Mouse (Mus musculus): ENCODE results near the gene Mthfd1l.

Mthfd1l gene

DNA sequence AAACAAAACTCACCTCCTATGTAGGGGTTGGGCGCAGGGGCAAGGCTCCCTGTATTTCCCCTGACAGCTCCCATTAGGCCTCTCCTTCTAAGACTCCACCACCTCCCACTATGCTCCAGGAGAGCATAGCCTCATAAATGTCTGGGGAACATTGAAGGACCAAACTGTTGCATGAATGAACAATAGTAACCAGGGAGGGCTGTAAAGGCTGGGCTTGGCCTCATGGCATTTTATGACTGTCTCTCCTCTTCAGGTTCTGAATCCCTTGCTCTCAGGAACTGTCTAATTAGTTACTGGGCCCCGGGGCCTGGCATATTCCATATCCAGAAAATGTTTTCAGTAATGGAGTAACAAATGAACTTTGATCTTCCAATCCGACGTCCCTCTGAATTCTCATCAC is 112.0 kb downstream of the Mthfd1l start:
- DNase-seq (ENCODE audit: extremely low spot score): no peak

DNA sequence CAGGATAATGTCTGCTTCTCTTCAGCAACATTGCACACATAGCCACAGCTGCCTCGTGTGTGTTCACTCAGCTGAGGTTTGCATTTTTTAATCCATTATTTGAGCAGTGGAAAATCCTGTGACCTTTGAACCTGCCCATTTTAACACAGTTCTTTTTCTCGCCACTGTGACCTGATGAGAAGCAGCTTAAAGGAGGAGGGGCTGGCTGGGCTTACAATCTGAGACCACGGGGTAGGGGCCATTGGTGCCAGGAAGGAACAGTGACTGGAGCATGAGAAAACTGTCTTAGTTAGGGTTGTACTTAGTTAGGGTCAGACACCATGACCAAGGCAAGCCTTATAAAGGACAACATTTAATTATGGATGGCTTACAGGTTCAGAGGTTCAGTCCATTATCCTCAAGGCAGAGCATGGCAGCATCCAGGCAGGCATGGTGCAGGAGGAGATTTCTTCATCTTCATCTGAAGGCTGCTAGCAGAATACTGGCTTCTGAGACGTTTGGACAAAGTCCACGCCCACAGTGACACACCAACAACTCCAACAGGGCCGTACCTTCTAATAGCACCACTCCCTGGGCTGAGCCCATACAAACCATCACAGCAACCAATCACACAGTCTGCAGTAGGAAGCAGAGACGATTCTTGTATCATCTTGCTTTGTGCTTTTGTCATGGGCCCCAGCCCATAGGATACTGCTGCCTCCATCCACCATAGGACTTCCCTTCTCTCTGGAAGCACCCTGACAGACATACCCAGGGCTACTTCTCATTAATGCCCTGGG is 112.6 kb downstream of the Mthfd1l start:
- DNase-seq (ENCODE audit: extremely low spot score): no peak

DNA sequence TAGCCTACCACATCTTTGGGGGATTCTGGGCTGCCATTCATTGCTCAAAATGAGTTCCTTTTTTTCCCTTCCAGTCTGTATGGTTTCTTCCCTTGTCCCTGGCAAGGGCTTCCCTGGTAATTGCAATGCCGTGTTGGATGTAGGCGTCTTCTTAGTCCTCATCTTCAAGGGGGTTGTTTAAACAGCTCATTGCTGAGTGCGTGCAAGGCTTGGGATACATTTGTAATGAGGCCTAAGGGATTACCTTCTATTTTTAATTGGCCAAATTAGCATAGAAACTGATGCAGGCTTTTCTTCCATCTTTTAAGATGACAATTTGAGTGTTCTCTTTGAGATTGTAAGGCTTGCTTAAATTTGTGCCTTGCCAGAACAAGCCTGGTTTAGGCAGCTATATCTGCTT is 114.6 kb downstream of the Mthfd1l start:
- DNase-seq (ENCODE audit: extremely low spot score): no peak

DNA sequence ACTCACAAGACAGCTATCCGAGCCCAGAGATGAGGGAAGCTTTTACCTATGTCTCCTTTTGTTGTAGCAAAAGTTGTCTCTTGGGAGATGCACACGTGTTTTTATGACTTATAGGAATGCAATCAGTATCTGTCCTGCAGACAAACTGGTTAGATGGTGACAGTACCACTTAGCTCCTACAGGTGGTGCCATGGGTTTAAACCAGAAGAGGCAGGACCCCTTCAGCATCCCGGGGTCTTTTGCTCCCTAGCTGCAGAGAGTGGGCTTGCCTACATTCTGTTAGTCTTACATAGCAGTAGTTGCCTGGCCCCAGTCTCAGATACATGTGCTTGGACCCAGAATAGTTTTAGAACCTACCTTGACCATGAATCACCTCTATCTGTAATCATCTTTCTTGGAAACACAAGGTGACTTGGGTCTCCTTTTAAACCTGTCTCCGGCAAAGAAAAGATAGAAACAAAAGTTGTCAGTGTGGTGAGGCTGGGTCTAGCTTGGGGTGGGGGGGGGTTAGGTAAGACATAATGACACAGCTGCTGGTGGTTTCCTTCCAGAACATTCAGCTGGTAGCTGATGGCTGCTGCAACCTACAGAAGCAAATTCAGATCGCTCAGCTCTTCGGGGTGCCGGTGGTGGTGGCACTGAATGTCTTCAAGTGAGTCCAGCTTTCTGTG is 116.0 kb downstream of the Mthfd1l start:
- peak; percentile 46 for DNase-seq (ENCODE audit: extremely low spot score)

DNA sequence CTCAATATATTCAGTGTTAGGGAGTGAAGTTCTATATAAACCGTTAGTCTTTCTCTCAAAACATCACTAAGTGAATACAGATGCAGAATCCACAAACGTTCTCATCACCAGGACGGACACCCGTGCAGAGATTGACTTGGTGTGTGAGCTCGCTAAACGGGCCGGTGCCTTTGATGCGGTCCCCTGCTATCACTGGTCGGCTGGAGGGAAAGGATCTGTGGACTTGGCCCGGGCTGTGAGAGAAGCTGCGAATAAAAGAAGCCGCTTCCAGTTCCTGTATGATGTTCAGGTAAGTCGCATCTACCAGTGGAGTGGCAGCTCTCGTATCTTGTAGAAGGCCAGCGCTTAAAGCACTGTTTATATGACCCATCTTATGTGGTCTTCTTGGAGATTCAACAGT is 117.0 kb downstream of the Mthfd1l start:
- DNase-seq (ENCODE audit: extremely low spot score): no peak

DNA sequence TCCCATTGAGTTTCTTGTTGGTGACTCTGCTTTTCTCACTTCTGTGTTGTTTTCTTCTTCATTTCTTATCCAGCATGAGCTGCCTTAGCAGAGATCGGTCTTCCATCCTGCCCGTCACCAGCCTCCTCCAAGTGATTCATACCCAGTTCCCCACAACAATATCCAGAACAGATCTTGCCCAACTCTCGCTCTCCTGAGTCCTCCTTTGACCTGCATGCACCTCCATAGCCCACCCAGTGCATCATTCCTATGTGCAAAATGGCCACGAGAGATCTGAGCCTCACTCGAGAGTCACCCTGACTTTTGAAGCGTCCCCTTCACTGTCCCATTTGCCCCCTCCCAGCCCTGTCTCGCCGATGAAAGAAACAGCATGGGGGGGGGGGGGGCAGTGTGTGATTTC is 120.1 kb downstream of the Mthfd1l start:
- DNase-seq (ENCODE audit: extremely low spot score): no peak

DNA sequence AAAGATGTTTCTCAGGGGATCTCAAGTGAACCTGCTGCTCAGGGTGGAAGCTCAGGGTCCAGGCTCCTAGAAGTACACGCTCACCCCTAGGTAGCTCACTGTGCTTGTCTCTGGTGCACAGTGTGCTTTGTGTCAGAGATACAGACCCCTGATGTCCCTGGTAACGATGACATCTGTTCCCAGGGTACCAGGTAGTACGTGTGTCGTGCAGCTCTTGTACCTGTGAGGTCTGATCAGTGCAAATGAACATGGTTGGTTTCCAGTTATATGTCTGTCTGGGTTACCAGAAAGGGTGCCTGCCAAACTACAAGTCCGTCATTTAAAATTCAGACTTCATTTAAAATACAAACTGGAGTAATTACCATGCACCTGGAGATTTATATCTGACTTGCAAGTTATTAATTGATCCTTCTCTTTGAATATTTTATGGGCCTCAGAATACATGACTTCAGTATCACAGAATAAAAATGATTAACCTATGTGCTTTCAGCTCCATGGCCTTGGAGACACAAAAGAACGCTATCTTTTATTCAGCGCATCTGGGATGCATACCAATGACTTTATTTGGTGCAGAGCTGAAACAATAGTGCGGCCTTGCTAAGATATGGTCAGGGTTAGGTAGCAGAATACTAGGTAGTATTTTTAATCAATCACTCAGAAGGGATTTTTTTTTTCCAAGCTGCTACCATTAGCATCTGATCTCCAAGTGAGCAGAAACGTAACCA is 121.3 kb downstream of the Mthfd1l start:
- no peak for DNase-seq (ENCODE audit: extremely low spot score)

DNA sequence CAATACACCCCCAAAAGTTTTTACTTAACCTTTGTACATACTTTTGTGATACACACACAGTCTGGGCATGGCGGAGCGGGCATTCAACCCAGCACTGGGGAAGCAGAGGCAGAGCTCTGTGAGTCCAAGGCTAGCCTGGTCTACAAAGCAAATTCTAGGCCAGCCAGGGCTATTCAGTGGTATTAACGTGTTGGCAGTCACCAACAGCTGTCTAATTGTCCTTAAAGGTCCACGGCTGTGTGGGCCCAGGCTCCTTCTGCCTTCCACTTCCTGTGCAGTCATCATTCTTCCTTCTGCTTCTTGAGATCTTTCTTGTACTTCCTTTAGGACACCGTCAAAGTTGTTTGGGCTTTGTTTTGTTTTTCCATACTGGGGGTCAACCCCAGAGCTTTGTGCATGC is 123.2 kb downstream of the Mthfd1l start:
- DNase-seq (ENCODE audit: extremely low spot score): no peak

DNA sequence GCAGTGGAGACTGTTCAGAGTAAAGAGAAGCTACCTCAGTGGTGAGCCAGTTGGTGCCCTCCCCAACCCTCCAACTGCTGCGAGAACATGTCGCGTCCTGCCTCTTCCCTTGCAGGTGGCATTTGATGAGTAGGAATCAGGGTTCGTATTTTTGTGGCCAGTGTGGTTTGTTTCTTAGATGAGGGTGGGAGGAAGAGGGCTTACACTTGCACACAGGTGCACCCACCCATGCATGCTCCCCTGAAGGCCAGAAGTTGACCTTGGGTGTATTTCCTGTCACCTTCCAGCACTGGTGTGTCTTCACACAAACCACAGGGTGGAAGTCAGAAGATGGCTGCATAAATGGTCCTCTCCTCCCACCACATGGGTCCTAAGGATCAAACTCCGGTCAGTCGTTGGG is 127.1 kb downstream of the Mthfd1l start:
- DNase-seq (ENCODE audit: extremely low spot score): no peak

DNA sequence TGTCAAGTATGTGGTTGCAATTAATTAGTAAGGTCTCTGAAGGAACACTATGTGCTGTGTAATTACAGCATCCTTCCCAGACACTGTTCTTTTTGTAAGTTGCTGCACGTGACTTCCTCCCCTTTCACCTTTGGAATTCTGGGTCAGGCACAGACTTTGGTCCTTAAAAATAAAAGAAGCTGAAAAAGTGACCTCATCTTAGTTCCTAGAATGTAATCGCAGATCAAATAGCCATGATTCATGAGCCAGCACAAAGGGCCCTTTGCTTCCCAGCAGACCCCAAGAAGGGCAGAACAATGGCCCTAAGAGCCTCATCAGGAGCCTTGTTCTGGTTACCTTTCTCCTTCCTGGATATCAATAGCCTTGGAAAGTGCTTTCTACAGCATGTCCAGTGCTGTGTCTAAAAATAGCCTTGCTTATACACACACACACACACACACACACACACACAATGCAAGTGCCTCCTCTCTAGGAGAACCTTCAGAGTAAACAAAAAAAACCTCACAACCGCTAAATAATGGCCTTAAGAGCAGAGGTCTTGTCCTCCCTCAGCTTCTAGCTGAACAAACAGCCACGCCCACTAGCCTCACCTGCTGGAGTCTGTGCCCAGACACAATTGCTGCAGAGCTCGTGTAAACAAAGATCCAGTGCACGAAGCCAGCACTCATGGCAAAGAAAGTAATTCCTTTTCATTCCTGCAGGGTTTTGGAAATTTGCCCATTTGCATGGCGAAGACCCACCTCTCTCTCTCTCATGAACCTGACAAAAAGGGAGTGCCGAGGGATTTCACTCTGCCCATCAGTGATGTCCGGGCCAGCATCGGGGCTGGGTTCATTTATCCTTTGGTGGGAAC is 133.0 kb downstream of the Mthfd1l start:
- DNase-seq (ENCODE audit: extremely low spot score): peak; percentile 42

DNA sequence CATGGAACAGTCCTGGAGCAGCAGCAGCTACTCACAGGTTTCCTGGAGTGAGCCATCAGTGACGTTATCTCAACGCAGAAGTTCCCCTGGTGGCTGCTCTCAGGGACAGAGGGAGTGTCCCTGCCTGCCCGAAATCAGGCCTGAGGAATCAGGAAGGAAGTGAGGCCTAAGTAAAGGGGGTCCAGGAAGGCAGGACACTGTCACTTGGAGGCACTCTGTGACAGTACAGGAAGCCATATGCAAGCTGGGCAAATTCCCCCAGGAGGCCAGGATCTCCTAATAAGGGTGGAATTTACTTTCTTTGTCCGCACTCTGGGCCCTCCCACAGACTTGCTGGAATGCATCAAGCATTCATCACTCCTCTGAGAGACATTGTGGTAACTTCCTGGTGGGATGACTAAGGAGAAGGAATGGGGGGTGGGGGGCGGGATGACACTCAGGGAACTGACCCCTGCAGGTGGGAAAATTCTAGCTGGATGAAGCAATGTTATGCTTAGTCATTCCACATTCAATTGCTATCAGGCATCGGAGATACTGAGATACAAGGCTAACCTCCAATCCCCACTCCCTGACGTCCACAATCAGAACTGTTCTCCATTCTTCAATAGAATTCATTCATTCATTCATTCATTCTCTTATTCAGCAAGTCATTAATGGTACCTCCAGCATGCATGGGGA is 134.9 kb downstream of the Mthfd1l start:
- DNase-seq (ENCODE audit: extremely low spot score): peak; percentile 59

DNA sequence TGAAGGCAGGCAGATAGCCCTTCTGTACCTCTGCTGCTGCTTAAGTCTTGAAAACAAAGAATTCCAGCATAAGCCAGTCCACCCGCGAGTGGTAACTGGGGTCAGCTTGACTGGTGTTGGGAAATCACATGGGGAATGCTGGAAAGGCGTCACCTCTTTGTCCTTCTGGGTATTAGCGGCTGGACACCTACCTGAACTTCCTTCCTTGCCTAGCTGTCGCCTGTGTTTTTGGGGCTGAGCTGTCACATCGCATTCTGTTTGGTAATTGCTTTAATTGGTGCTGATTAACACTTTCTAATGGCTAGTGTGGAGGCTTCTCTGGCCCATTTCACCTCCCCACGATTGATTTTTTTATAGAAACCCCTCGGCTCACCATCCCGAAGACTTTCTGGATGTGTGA is 135.5 kb downstream of the Mthfd1l start:
- no peak for DNase-seq (ENCODE audit: extremely low spot score)

DNA sequence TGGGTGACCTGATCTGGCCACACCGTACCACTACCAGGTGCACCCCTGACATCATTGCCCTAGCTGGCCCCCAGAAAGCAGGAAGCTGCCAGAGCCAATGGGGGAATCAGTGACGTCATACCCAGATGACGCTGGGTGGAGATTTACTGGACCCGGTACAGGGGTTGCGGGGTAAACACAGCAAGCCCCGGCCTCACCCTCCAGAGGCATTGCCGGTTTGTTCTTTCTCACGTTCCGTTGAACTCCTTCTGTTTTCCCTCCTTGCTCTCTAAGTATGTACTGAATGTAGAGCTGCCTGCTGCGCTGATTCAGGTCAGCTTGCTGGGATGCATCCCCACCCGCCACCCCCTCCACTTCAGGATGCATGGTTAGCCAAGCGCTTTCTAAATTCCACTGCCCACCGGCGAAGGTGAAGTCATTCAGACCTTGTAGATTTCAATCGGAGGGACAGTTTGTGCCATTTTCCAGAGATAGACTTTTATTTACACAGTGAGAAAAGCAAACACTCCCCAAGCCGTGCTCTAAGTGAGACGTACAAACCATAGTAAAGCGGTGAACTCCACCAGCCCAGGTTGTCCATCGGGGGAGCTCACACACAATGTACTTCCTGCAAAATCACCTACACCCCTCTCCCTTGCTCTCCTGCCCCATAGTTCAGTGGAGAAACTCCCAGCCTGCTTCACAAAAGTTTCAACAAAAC is 138.3 kb downstream of the Mthfd1l start:
- DNase-seq (ENCODE audit: extremely low spot score): no peak

DNA sequence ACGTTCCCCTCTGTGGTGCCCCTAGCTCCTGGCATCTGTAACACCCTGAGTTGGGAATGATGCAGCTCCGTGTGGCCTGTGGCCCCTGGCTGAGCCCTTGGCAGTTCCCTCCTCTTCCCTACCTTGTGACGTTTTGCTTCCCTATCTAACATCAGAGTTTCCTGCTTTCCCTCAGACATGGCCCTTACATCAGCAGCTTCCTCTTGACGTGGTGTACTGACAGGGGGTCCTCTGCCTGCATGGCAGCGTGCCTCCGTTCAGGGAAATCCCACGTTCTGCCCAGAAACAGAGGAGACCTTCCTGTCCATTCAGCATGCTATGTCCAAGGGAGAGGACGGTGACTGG is 138.8 kb downstream of the Mthfd1l start:
- no peak for DNase-seq (ENCODE audit: extremely low spot score)

DNA sequence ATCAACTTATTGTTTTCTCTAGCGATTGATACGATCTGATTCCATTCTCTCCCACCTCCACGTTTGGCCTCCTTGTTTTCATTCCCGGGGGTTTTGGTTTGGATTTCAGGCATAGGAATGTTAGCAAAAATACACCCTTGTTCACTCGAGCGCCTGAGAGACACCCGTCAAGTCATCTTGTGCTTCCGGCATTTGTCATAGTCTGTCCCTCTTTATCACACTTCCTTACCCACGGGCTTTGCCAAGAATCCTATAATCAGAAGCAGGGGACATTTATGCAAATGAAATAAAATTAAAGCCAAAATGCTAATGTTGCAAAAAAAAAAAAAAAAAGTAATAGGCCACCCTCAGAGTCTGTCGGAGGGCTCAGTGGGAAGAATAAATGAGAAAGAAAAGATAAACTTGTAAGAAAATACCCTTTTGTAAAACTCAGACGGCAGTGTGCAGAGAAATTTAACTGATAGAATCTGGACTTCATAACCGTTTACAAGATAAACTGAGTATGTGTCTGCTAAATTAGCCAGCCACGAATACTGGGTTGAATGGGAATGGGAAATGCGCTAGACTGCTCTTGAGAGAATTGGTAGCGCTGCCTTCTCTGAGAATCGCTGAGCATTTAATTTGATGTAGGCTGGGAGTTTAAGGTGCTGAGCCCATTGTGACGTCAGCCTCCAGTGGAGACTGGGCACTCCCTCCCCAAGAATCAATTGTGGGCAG is 139.9 kb downstream of the Mthfd1l start:
- DNase-seq (ENCODE audit: extremely low spot score): no peak

DNA sequence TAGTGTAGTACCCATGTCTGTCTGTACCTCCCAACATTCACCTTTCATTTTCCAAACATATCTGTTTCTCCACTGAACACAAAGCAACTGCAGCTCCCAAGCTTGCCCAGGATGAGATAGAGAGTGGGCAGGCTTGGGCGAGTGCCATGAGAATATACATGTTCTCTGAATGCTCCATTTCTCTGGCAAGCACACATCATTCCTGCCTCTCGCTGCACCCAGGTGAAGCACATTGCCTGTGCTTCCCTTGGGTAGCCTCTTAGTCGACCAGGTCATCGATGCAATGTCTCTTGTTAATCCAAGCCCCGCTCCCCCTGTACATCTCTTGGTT is 140.4 kb downstream of the Mthfd1l start:
- no peak for DNase-seq (ENCODE audit: extremely low spot score)

DNA sequence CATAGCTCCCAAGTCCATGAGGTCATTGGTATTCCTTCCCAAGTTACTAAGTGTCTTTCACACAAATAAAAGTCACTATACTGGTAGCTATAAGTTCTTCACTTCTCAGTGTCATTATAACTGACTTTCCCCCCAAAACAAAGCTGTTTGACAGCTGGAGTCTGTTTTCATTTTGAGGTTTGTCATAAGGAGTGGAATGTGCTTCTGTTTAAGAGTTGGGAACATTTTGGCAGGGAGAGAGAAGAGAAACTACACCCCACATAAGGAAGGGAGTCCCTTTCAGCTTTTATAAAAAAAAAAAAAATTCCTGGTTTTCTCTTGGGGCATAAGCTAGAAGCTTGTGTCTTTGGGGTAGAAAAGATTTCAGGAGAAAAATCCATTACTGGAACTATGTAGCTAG is 143.7 kb downstream of the Mthfd1l start:
- no peak for DNase-seq (ENCODE audit: extremely low spot score)

DNA sequence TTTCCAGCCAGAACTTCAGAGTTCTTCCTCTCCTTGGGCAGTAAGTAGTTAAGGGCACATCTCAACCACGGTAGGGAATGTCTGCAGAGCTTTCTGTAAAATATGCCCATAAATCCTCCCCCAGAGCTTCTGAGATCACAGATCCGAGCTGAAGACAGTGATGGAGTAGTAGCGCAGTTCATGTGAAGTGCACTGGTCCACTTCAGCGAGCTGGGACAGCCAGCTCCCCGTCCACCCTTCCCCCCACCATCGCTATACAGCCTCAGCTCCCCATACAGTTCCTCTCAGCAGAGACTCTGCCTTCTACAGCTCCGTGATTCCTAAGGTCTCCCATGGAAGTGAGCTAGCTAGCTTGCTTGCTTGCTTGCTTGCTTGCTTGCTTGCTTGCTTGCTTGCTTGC is 144.2 kb downstream of the Mthfd1l start:
- DNase-seq (ENCODE audit: extremely low spot score): no peak

DNA sequence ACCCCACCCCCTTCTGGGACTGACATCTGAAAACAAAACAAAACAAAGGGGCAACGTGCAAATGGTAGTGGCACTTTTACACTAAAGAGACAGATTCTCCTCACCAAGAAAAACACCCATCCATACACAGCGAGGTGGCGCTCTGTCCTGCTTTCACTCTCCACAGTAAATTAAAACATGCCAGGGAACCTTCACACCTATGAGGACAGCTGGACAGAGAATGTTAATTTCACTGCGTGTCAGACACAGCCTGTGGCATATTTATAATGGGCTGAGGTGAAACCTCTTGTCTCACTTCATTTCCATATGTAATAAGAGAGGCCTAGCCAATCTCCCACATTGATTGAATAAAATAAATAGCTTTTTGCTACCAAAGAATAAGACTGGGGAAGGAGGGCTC is 146.4 kb downstream of the Mthfd1l start:
- DNase-seq (ENCODE audit: extremely low spot score): no peak

DNA sequence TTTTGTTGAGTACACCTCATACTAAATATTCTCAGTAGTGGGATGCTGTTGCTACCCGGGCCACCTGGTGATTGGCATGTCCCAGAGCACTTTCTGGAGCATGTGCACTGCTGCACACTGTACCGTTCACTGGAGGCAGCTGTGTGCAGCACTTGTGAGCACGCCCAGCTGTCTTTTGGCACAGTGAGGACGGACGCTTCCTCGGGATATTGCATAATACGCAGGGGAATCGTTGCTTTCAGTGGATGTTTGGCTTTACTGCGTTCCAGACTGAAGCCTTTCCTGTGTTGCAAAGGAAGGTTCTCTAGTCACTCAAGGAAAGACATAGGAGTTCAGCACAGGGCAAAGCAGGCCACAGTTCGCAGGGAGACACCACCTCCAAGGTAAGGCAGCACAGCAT is 147.8 kb downstream of the Mthfd1l start:
- DNase-seq (ENCODE audit: extremely low spot score): no peak

All from embryo, embryonic 9.5 days (tissue).